Mouse (Mus musculus) embryonic fibroblast, embryonic 13.5 days (primary cell): Measurements from ENCODE around the gene G3bp2.

ENCODE experiments used
- CTCF ChIP-seq: IDR thresholded peaks from 2 replicates; pipeline ENCODE4 v1.5.1; 2011; ENCODE audit warnings: mild to moderate bottlenecking, control low read depth, low read length, moderate library complexity, borderline replicate concordance; ENCODE audit not compliant: insufficient read depth
- POLR2A ChIP-seq: IDR thresholded peaks from 2 replicates; pipeline ENCODE4 v1.6.1; 2011; ENCODE audit warnings: low read depth, mild to moderate bottlenecking, control low read depth, low read length, moderate library complexity

DNA sequence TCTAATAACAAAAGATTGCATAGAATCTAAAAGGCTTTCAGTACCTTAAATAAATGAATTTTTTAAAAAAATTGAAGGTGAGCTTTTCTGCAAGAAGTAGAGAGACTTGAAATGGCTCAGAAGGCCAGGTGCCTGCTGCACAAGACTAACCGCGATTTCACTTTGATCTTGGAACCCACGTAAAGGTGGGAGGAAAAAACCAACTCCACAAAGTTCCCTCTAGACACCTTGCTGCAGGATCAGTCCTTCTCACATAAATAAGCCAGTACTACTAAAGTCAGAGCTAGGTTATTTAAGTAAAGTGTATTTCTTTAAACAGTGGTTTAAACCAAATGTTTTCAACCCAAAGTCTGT is 10.5 kb upstream of the G3bp2 start:
- no peak for TF ChIP-seq CTCF
- TF ChIP-seq POLR2A: no peak
